Mouse (Mus musculus) C2C12 (cell line): ENCODE measurements around the gene Fam217a. TPM values are rescaled to one million over a fixed set of nuclear protein-coding genes. Genes with fewer than 3 reads are reported as not detected.
"Not testable (repeated sequence)": the region's sequence is repeated elsewhere in the genome, so short reads cannot be mapped to it uniquely, and the experiment has no call there.

Experiments
- H3K27me3 ChIP-seq: one replicate; pipeline ENCODE4 v1.6.1; 2011; ENCODE audit not compliant: control insufficient read depth, insufficient read depth, insufficient read length
- H3K36me3 ChIP-seq: one replicate; pipeline ENCODE4 v1.6.1; 2011; ENCODE audit not compliant: control insufficient read depth, insufficient read depth
- H3K4me3 ChIP-seq: one replicate; pipeline ENCODE4 v1.5.1; 2011; ENCODE audit warnings: mild to moderate bottlenecking, control low read depth; ENCODE audit not compliant: poor library complexity, insufficient read depth, severe bottlenecking
- H3K79me2 ChIP-seq: one replicate; pipeline ENCODE4 v1.6.1; 2011; ENCODE audit not compliant: control insufficient read depth, insufficient read depth
- H3K79me3 ChIP-seq: one replicate; pipeline ENCODE4 v1.6.1; 2011; ENCODE audit warnings: low read depth, control low read depth
- H3ac ChIP-seq: one replicate; pipeline ENCODE3; 2011; ENCODE audit warnings: low read depth; ENCODE audit not compliant: control insufficient read depth, insufficient read length
- CEBPB ChIP-seq: IDR thresholded peaks from one replicate; pipeline ENCODE4 v1.6.1; 2011; ENCODE audit warnings: low read depth, mild to moderate bottlenecking, control low read depth, moderate library complexity
- CTCF ChIP-seq: IDR thresholded peaks from one replicate; pipeline ENCODE4 v1.5.1; 2011; ENCODE audit not compliant: control insufficient read depth, insufficient read depth, insufficient read length
- FOSL1 ChIP-seq: IDR thresholded peaks from one replicate; pipeline ENCODE4 v1.8.0; 2011; ENCODE audit warnings: mild to moderate bottlenecking, low read length; ENCODE audit not compliant: poor library complexity, insufficient read depth, severe bottlenecking
- MAX ChIP-seq: IDR thresholded peaks from one replicate; pipeline ENCODE4 v1.6.1; 2011; ENCODE audit warnings: mild to moderate bottlenecking, control low read depth
- MYOD1 ChIP-seq: IDR thresholded peaks from one replicate; pipeline ENCODE4 v1.6.1; 2011; ENCODE audit warnings: low read depth; ENCODE audit not compliant: control insufficient read depth, insufficient read length
- MYOG ChIP-seq: IDR thresholded peaks from one replicate; pipeline ENCODE4 v1.6.1; 2011; ENCODE audit not compliant: control insufficient read depth, insufficient read length; ENCODE audit errors: extremely low read depth
- USF1 ChIP-seq: IDR thresholded peaks from one replicate; pipeline ENCODE4 v1.6.1; 2011; ENCODE audit warnings: low read depth, mild to moderate bottlenecking, control low read depth, moderate library complexity
- polyA plus RNA-seq: library from polyadenylated mRNA; unstranded; fragments of >200 nt; fragmentation: generic; extraction: Trizol; gene quantifications from one replicate; pipeline ENCODE4 v1.2.1, GENCODE M21; 2012; ENCODE audit warnings: missing spikeins

Gene Fam217a
- polyA plus RNA-seq, 1 experiment, result not detected

- no peak overlapping the region for H3K4me3 ChIP-seq
- H3K27me3 ChIP-seq, result peaks cover 15% of the 10 kb centered on the region
- no peaks in the 10 kb centered on the region for H3K79me3 ChIP-seq
- TF ChIP-seq CTCF (no peak), FOSL1 (no peak), MAX (no peak), USF1 (no peak), MYOG (no peak), CEBPB (no peak), MYOD1 (no peak)
- no peaks in the 10 kb centered on the region for H3K36me3 ChIP-seq
- no peaks in the 10 kb centered on the region for H3K79me2 ChIP-seq
- no peak overlapping the region for H3ac ChIP-seq
Measured at GRCm38 (mm10) chr13:34964419-34964818, 40.3 kb upstream of the Fam217a start.

- Histone ChIP-seq H3K79me2 (no peaks in the 10 kb centered on the region), H3ac (no peak within 1 kb of the TSS), H3K27me3 (peaks cover 15% of the 10 kb centered on the region), H3K4me3 (no peak within 1 kb of the TSS), H3K79me3 (no peaks in the 10 kb centered on the region), H3K36me3 (no peaks in the 10 kb centered on the region)
- TF ChIP-seq FOSL1, result no peak
- no peak for TF ChIP-seq MYOG
- TF ChIP-seq MAX, result no peak
- no peak for TF ChIP-seq MYOD1
- no peak for TF ChIP-seq CTCF
- no peak for TF ChIP-seq USF1
- no peak for TF ChIP-seq CEBPB
Measured at GRCm38 (mm10) chr13:34963511-34964397, 39.6 kb upstream of the Fam217a start, which contains the start of gene Eci3. TSS of gene Eci3 (minus strand) at chr13:34963810.

DNA sequence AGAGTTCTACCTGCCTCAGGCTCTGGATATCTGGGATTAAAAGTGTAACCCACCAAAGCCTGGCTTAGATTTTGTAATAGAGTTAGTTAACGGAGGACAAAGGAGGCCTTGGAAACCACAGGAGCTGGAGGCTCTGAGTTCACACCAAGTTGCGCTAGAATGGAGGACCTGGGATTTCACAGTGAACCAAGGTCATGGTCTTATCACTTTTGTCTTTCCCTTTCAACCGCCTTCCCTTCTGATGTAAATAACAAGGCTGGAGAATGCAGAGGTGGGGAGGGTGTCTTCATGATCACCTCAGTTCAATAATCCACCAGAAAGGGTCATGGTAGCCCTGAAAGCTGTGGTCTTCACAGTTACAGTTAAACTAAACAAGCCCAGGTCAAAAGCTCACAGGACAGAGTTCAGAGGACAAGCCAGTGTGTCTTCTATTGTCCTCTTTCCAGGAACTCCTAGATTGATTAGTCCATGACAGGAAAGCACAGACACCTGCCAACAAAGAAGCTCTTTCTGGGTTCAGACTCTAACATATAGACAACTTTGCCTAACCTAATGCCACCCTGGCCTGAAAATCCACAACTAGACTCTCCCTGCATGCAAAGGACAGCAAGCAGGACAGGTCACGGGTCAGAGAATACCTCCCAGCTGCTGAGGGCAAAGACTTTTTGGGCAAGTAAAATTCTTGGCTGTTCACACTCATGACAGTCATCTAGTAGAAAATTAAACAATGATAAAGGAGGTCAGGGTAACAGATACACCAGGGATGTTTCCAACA, 37.1 kb upstream of the Fam217a start:
- Histone ChIP-seq H3K79me2 (no peaks in the 10 kb centered on the region), H3ac (no peak overlapping the region), H3K79me3 (no peaks in the 10 kb centered on the region), H3K4me3 (no peak overlapping the region), H3K36me3 (no peaks in the 10 kb centered on the region), H3K27me3 (peaks cover 21% of the 10 kb centered on the region)
- TF ChIP-seq CTCF (no peak), USF1 (no peak), MYOG (no peak), MAX (no peak), FOSL1 (no peak), MYOD1 (no peak), CEBPB (no peak)

GRCm38 (mm10) chr13:34958158-34958557, 34.0 kb upstream of the Fam217a start:
- not testable (repeated sequence) for H3K36me3 ChIP-seq, H3ac ChIP-seq, H3K79me2 ChIP-seq, H3K4me3 ChIP-seq, H3K79me3 ChIP-seq
- peaks cover 13% of the 10 kb centered on the region for H3K27me3 ChIP-seq

DNA sequence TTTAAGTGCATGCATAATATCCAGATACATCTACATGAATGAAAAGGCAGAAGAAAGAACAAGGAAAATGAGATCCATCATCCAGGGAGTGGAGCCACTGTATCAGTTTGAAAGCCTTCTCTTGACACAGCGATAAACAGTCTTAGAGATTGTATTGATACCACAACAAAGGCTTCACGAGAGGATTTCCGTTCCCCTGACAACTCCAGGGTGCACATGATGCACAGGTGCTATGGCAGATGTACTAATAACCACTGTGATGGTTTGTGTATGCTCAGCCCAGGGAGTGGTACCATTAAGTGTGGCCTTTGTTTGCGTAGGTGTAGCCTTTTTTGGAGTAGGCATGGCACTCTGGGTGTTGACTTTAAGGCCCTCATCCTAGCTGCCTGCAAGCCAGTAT, 32.8 kb upstream of the Fam217a start:
- TF ChIP-seq MYOG (no peak), CTCF (no peak), USF1 (no peak), MAX (no peak), MYOD1 (no peak), FOSL1 (no peak), CEBPB (no peak)
- Histone ChIP-seq H3K79me2 (no peaks in the 10 kb centered on the region), H3K27me3 (peaks cover 14% of the 10 kb centered on the region), H3K4me3 (no peak overlapping the region), H3K79me3 (no peaks in the 10 kb centered on the region), H3K36me3 (no peaks in the 10 kb centered on the region), H3ac (no peak overlapping the region)

DNA sequence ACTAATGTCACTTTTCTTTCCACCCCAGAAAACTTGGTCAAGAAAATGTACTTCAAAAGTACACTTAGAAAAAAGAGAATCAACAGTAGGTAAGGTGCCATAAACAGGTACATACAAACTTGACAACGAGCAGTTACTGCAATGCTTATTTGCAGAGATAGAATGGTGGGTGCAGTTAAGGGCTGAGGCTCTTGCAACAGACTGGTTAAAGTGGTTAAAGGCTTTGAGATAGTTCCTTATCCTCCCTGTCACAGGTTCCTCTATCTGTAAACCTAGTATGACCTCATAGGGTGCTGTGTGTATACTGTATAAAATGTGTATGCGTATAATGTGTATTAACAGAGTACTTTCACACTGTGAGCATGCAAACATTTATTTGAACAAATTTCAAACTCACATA, 27.3 kb upstream of the Fam217a start:
- not testable (repeated sequence) for H3K27me3 ChIP-seq, H3K4me3 ChIP-seq, H3K79me2 ChIP-seq, H3ac ChIP-seq, H3K36me3 ChIP-seq, H3K79me3 ChIP-seq
